14 mouse cellular contexts compared by ENCODE assay signal in the genomic region with DNA sequence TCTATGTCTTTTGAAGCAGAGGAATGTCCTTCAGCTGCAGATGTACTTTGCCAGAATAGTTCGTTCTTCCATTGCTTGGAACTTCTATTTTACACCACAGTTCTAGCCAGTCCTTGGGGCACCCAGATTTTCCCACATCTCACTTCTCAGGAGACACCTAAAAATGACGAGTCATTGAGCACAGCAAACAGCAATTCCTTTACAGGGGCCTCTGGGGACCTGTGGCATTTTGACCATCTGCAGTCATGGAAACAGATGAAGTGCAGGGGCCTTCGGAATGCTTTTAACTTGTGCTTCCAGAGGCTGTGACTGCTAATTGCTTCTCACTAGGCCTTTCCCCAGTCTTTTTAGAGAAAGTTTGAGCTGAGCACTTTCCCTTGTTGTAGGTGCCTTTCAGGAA.
DNase-seq lines count a peak whose midpoint lies in the region; ATAC-seq and TF ChIP-seq lines count a peak whose summit lies in the region.
"Had no signal": no experiment of that assay in that cellular context is flagged by ENCODE, and none has a peak within 500 bp of the region (broad histone marks: within the 10 kb centered on the region; RNA-seq: fewer than 3 reads in every experiment).

No protein-coding gene starts in this region.

- H3K36me3 ChIP-seq in forebrain, embryonic 10.5 days (replicated peaks) = no peaks in the 10 kb centered on the region
- no peaks in the 10 kb centered on the region for H3K36me3 ChIP-seq in forebrain, embryonic 16.5 days (ENCODE audit: control insufficient read depth, insufficient read depth)
- H3K36me3 ChIP-seq in CH12.LX (replicated peaks in 1 of 2; ENCODE audit: control insufficient read depth in 1 of 2, insufficient read depth in 1 of 2, low read length in 1 of 2) = no peaks in the 10 kb centered on the region
- H3K36me3 ChIP-seq in embryonic facial prominence, embryonic 14.5 days (ENCODE audit: control insufficient read depth, insufficient read depth, low read length) = no peaks in the 10 kb centered on the region
- H3K36me3 ChIP-seq in limb, embryonic 12.5 days = no peaks in the 10 kb centered on the region
- H3K36me3 ChIP-seq: heart, embryonic 15.5 days; limb, embryonic 15.5 days; stomach, embryonic 15.5 days had no signal

- H3K9me3 ChIP-seq in forebrain, embryonic 10.5 days = no peaks in the 10 kb centered on the region
- H3K9me3 ChIP-seq in forebrain, embryonic 16.5 days (ENCODE audit: control insufficient read depth, low read length) = no peaks in the 10 kb centered on the region
- no peaks in the 10 kb centered on the region for H3K9me3 ChIP-seq in CH12.LX (replicated peaks; ENCODE audit: low read length)
- H3K9me3 ChIP-seq in embryonic facial prominence, embryonic 14.5 days (ENCODE audit: control insufficient read depth, low read length) = no peaks in the 10 kb centered on the region
- no peaks in the 10 kb centered on the region for H3K9me3 ChIP-seq in limb, embryonic 12.5 days
- H3K9me3 ChIP-seq: heart, embryonic 15.5 days; limb, embryonic 15.5 days; stomach, embryonic 15.5 days had no signal

- no peak for TF ChIP-seq EP300 in CH12.LX (IDR thresholded peaks at IDR 0.05; ENCODE audit: low read length)

- no peak for ATAC-seq in forebrain, embryonic 16.5 days
- no peak for ATAC-seq in embryonic facial prominence, embryonic 14.5 days (ENCODE audit: low read depth)
- ATAC-seq in limb, embryonic 12.5 days (ENCODE audit: insufficient number of reproducible peaks, insufficient read depth, low FRiP score, low TSS enrichment, low read depth) = no peak
- ATAC-seq: intestine, postnatal 0 days had no signal

- no peak overlapping the region for H3K4me3 ChIP-seq in forebrain, embryonic 10.5 days
- no peak overlapping the region for H3K4me3 ChIP-seq in forebrain, embryonic 16.5 days (replicated peaks; ENCODE audit: low read length)
- no peak overlapping the region for H3K4me3 ChIP-seq in CH12.LX (replicated peaks in 1 of 3; ENCODE audit: low read depth in 2 of 3, low read length in 2 of 3, poor library complexity in 1 of 3)
- no peak overlapping the region for H3K4me3 ChIP-seq in embryonic facial prominence, embryonic 14.5 days (ENCODE audit: low read depth, low read length)
- no peak overlapping the region for H3K4me3 ChIP-seq in limb, embryonic 12.5 days (replicated peaks)
- H3K4me3 ChIP-seq in gastrocnemius, adult 2 months = no peak overlapping the region
- H3K4me3 ChIP-seq: heart, embryonic 15.5 days; limb, embryonic 15.5 days; stomach, embryonic 15.5 days had no signal

- WGBS in forebrain, embryonic 10.5 days = 44% methylated on average over 3 of the region's 3 CpGs
- WGBS in forebrain, embryonic 16.5 days = 14% methylated on average over 3 of the region's 3 CpGs
- 22% methylated on average over 3 of the region's 3 CpGs for WGBS in embryonic facial prominence, embryonic 14.5 days
- 8% methylated on average over 3 of the region's 3 CpGs for WGBS in limb, embryonic 12.5 days

- peak; percentile 31 for DNase-seq in forebrain, embryonic 10.5 days (ENCODE audit: extremely low spot score, low spot score)
- DNase-seq in CH12.LX (ENCODE audit: extremely low read depth) = peak; percentile 25
- peak; percentile 39 for DNase-seq in embryonic facial prominence, embryonic 14.5 days (ENCODE audit: low spot score)
- DNase-seq in urinary bladder, adult 18-20 months (ENCODE audit: low spot score in 2 of 2) = no peak
- no peak for DNase-seq in gastrocnemius, adult 2 months
- DNase-seq in cerebellum, adult 9-11 months = no peak
- DNase-seq: lung, postnatal 14 days; right cerebral cortex, postnatal 25 days had no signal

- no peak overlapping the region for H3K9ac ChIP-seq in forebrain, embryonic 16.5 days (replicated peaks; ENCODE audit: low read depth, low read length)
- H3K9ac ChIP-seq in CH12.LX (ENCODE audit: insufficient read depth, low read depth) = no peak overlapping the region
- H3K9ac ChIP-seq in embryonic facial prominence, embryonic 14.5 days (ENCODE audit: low read depth, low read length) = no peak overlapping the region
- H3K9ac ChIP-seq in limb, embryonic 12.5 days (replicated peaks) = no peak overlapping the region
- H3K9ac ChIP-seq: heart, embryonic 15.5 days; limb, embryonic 15.5 days; stomach, embryonic 15.5 days had no signal

- H3K4me1 ChIP-seq in forebrain, embryonic 10.5 days = peaks cover 38% of the 10 kb centered on the region
- H3K4me1 ChIP-seq in forebrain, embryonic 16.5 days (replicated peaks; ENCODE audit: control insufficient read depth, insufficient read depth, low read length) = peaks cover 10% of the 10 kb centered on the region; the same call in 1 of the 2 replicates
- peaks cover 0 to 8% of the 10 kb centered on the region in 2 experiments; a peak in 2 of 4 replicates for H3K4me1 ChIP-seq in CH12.LX (ENCODE audit: control insufficient read depth in 1 of 2, insufficient read depth in 2 of 2)
- peaks cover 4% of the 10 kb centered on the region; the same call in 1 of the 2 replicates for H3K4me1 ChIP-seq in embryonic facial prominence, embryonic 14.5 days (ENCODE audit: control insufficient read depth, insufficient read depth, low read length)
- peaks cover 37% of the 10 kb centered on the region for H3K4me1 ChIP-seq in limb, embryonic 12.5 days (replicated peaks)
- H3K4me1 ChIP-seq: stomach, embryonic 15.5 days had no signal

- no peak for TF ChIP-seq RAD21 in CH12.LX (IDR thresholded peaks at IDR 0.05; ENCODE audit: low read depth, low read length)

- dilution Hi-C loops in CH12.LX (cut with MboI; ENCODE audit: extremely low pct_ligation_motif_present, extremely low pct_unique_long_range_greater_than_20kb, low sequenced_read_pairs) = no loop called here

- no peaks in the 10 kb centered on the region for H3K79me2 ChIP-seq in CH12.LX (replicated peaks; ENCODE audit: control insufficient read depth, extremely low read depth, insufficient read depth, poor library complexity, severe bottlenecking)

- TF ChIP-seq CTCF in CH12.LX (conservative IDR thresholded peaks at IDR 0.05 in 1 of 2, IDR thresholded peaks at IDR 0.05 in 1 of 2; ENCODE audit: low read depth in 2 of 2, low read length in 2 of 2) = no peak
- TF ChIP-seq CTCF in gastrocnemius, adult 2 months (IDR thresholded peaks at IDR 0.05) = no peak

- no peaks in the 10 kb centered on the region for H3K27me3 ChIP-seq in forebrain, embryonic 10.5 days (ENCODE audit: poor library complexity, severe bottlenecking)
- H3K27me3 ChIP-seq in forebrain, embryonic 16.5 days (replicated peaks; ENCODE audit: control insufficient read depth, insufficient read depth, low read length) = no peaks in the 10 kb centered on the region
- no peaks in the 10 kb centered on the region for H3K27me3 ChIP-seq in CH12.LX (replicated peaks)
- H3K27me3 ChIP-seq in embryonic facial prominence, embryonic 14.5 days (replicated peaks; ENCODE audit: control insufficient read depth, insufficient read depth, low read length) = no peaks in the 10 kb centered on the region
- H3K27me3 ChIP-seq in limb, embryonic 12.5 days = no peaks in the 10 kb centered on the region
- H3K27me3 ChIP-seq: heart, embryonic 15.5 days; limb, embryonic 15.5 days; stomach, embryonic 15.5 days had no signal

- intact Hi-C loops in gastrocnemius, adult 2 months (cut with DNase I) = no loop called here

- no peak for TF ChIP-seq POLR2A in CH12.LX (IDR thresholded peaks at IDR 0.05; ENCODE audit: low read depth, low read length)

- H3K27ac ChIP-seq in forebrain, embryonic 10.5 days = peak overlapping the region; percentile 63
- H3K27ac ChIP-seq in forebrain, embryonic 16.5 days (ENCODE audit: low read length) = no peak overlapping the region
- H3K27ac ChIP-seq in CH12.LX (ENCODE audit: insufficient read depth, low read depth) = no peak overlapping the region
- no peak overlapping the region for H3K27ac ChIP-seq in embryonic facial prominence, embryonic 14.5 days (replicated peaks; ENCODE audit: low read depth, low read length)
- H3K27ac ChIP-seq in limb, embryonic 12.5 days = no peak overlapping the region
- no peak overlapping the region for H3K27ac ChIP-seq in gastrocnemius, adult 2 months
- H3K27ac ChIP-seq: heart, embryonic 15.5 days; limb, embryonic 15.5 days; stomach, embryonic 15.5 days had no signal

- no peak overlapping the region for H3K4me2 ChIP-seq in forebrain, embryonic 16.5 days (ENCODE audit: low read length)
- H3K4me2 ChIP-seq in CH12.LX (ENCODE audit: insufficient read depth, low read depth, poor library complexity, severe bottlenecking) = no peak overlapping the region
- no peak overlapping the region for H3K4me2 ChIP-seq in embryonic facial prominence, embryonic 14.5 days (ENCODE audit: low read depth, low read length)
- H3K4me2 ChIP-seq in limb, embryonic 12.5 days = 0 out of 2 replicates have a peak overlapping the region, but pooled peaks have one; percentile 8
- H3K4me2 ChIP-seq: heart, embryonic 15.5 days; limb, embryonic 15.5 days; stomach, embryonic 15.5 days had no signal

- in situ Hi-C loops in CH12.LX (cut with MboI; ENCODE audit: low pct_ligation_motif_present, low pct_unique_long_range_greater_than_20kb, low sequenced_read_pairs) = no loop called here

TF ChIP-seq in CH12.LX, 34 proteins besides CTCF, POLR2A, EP300 and RAD21:
- TF ChIP-seq USF1 (IDR thresholded peaks at IDR 0.05; ENCODE audit: low read depth, low read length) (no peak), CHD1 (IDR thresholded peaks at IDR 0.05; ENCODE audit: low read depth, low read length) (no peak), JUN (IDR thresholded peaks at IDR 0.05; ENCODE audit: insufficient read depth, low read depth, low read length) (no peak), BHLHE40 (IDR thresholded peaks at IDR 0.05; ENCODE audit: low read depth, low read length) (no peak), ZC3H11A (IDR thresholded peaks at IDR 0.05; ENCODE audit: low read depth, low read length) (no peak), ETS1 (conservative IDR thresholded peaks at IDR 0.05; ENCODE audit: low read depth, low read length) (no peak), MAX (IDR thresholded peaks at IDR 0.05; ENCODE audit: low read length) (no peak), PAX5 (IDR thresholded peaks at IDR 0.05; ENCODE audit: low read length) (no peak), UBTF (IDR thresholded peaks at IDR 0.05; ENCODE audit: low read depth, low read length) (no peak), HCFC1 (IDR thresholded peaks at IDR 0.05; ENCODE audit: low read depth, low read length) (no peak), ELF1 (IDR thresholded peaks at IDR 0.05; ENCODE audit: low read depth, low read length) (no peak), TBP (conservative IDR thresholded peaks at IDR 0.05; ENCODE audit: low read depth, low read length) (no peak)

Comparison
In these comparisons a context has a peak if more than half of its experiments do, and no peak if none do; other contexts are left out.
1. DNase-seq: peak in forebrain, embryonic 10.5 days (single experiment), CH12.LX (single experiment) and embryonic facial prominence, embryonic 14.5 days (single experiment); none in urinary bladder, adult 18-20 months (0 of 2), gastrocnemius, adult 2 months (single experiment) and cerebellum, adult 9-11 months (single experiment).